ENCODE assay signal across 14 mouse cellular contexts in genomic region chr3:107964656-107965308, GRCm38 (mm10). TPM values are rescaled to one million over a fixed set of nuclear protein-coding genes. Genes with fewer than 3 reads are reported as not detected.
DNase-seq lines count a peak whose midpoint lies in the region; ATAC-seq and TF ChIP-seq lines count a peak whose summit lies in the region.
"Had no signal": no experiment of that assay in that cellular context is flagged by ENCODE, and none has a peak within 500 bp of the region (broad histone marks: within the 10 kb centered on the region; RNA-seq: fewer than 3 reads in every experiment).

No protein-coding gene starts in this region.

- H3K9me3 ChIP-seq in heart, embryonic 10.5 days = no peaks in the 10 kb centered on the region
- no peaks in the 10 kb centered on the region for H3K9me3 ChIP-seq in ES-E14 (ENCODE audit: control insufficient read depth, insufficient read depth, low read depth, low read length)
- H3K9me3 ChIP-seq: forebrain, embryonic 13.5 days; lung, embryonic 15.5 days had no signal

- H3K9ac ChIP-seq in ES-E14 (ENCODE audit: insufficient read depth, low read depth, low read length, poor library complexity, severe bottlenecking) = no peak overlapping the region
- H3K9ac ChIP-seq: forebrain, embryonic 13.5 days; lung, embryonic 15.5 days had no signal

- in situ Hi-C loops in ES-E14 (cut with MboI; ENCODE audit: low sequenced_read_pairs in 2 of 2, unreplicated experiment in 2 of 2) = no loop called here

- ATAC-seq in activated CD4-positive, CD25-positive, alpha-beta regulatory T cell, adult 4 months = no peak
- ATAC-seq: forebrain, embryonic 13.5 days; Patski had no signal

- 52% methylated on average over 5 of the region's 5 CpGs for WGBS in heart, embryonic 10.5 days
- WGBS in macrophage (ENCODE audit: missing documents) = 53% methylated on average over 5 of the region's 5 CpGs

- H3K27ac ChIP-seq in heart, embryonic 10.5 days = peak overlapping the region; percentile 65
- H3K27ac ChIP-seq in ES-E14 (ENCODE audit: insufficient read depth, low read depth, low read length, poor library complexity, severe bottlenecking) (peak overlapping the region; percentile 57), macrophage (peak overlapping the region; percentile 27)
- H3K27ac ChIP-seq: forebrain, embryonic 13.5 days; lung, embryonic 15.5 days had no signal

- intact Hi-C loops in heart, postnatal 10 days (cut with DNase I) = no loop called here

- H3K36me3 ChIP-seq in heart, embryonic 10.5 days = no peaks in the 10 kb centered on the region
- H3K36me3 ChIP-seq in ES-E14 (ENCODE audit: control insufficient read depth, insufficient read depth, low read length, poor library complexity, severe bottlenecking) = no peaks in the 10 kb centered on the region
- no peaks in the 10 kb centered on the region for H3K36me3 ChIP-seq in macrophage (ENCODE audit: inconsistent target)
- H3K36me3 ChIP-seq: lung, embryonic 15.5 days had no signal

- H3K27me3 ChIP-seq in heart, embryonic 10.5 days (ENCODE audit: insufficient read depth, poor library complexity, severe bottlenecking) = no peaks in the 10 kb centered on the region; the same call in 1 of the 2 replicates
- H3K27me3 ChIP-seq: forebrain, embryonic 13.5 days; lung, embryonic 15.5 days; Patski had no signal

- no peak overlapping the region for H3K4me3 ChIP-seq in heart, embryonic 10.5 days
- H3K4me3 ChIP-seq in ES-E14 (ENCODE audit: insufficient read depth in 1 of 2, low read depth in 1 of 2, low read length in 2 of 2, poor library complexity in 1 of 2, severe bottlenecking in 1 of 2) (no peak overlapping the region), macrophage (ENCODE audit: inconsistent target) (no peak overlapping the region)
- H3K4me3 ChIP-seq: forebrain, embryonic 13.5 days; lung, embryonic 15.5 days had no signal

- H3K4me1 ChIP-seq in heart, embryonic 10.5 days = peaks cover 16% of the 10 kb centered on the region
- peaks cover 9 to 32% of the 10 kb centered on the region in 2 experiments for H3K4me1 ChIP-seq in ES-E14 (ENCODE audit: control insufficient read depth in 2 of 2, insufficient read depth in 2 of 2, low read length in 2 of 2, poor library complexity in 1 of 2)

- no peak for DNase-seq in heart, embryonic 10.5 days (ENCODE audit: low spot score)
- no peak for DNase-seq in heart, postnatal 10 days
- DNase-seq in ES-E14 (ENCODE audit: low read depth, low spot score) = no peak
- peak; percentile 17 for DNase-seq in c-Kit-positive CD71-positive TER-119-negative erythroid progenitor cells, embryonic 14.5 days (ENCODE audit: low read depth)
- no peak for DNase-seq in testis, postnatal 14 days (ENCODE audit: low spot score)
- no peak for DNase-seq in T-cell, adult 2 months (ENCODE audit: low spot score)
- DNase-seq: cerebellum, postnatal 36 days had no signal

- H3K79me2 ChIP-seq in macrophage (ENCODE audit: inconsistent target) = no peaks in the 10 kb centered on the region

TF ChIP-seq in ES-E14, 5 proteins besides CTCF, POLR2A, EP300 and RAD21:
- TF ChIP-seq ZNF384 (IDR thresholded peaks at IDR 0.05; ENCODE audit: low read depth, low read length) = no peak
- no peak for TF ChIP-seq HCFC1 (IDR thresholded peaks at IDR 0.05; ENCODE audit: borderline replicate concordance, insufficient read depth, low read length)
- no peak for TF ChIP-seq ZC3H11A (IDR thresholded peaks at IDR 0.05; ENCODE audit: borderline replicate concordance, low read depth, low read length)
- TF ChIP-seq CHD2 (IDR thresholded peaks at IDR 0.05; ENCODE audit: low read depth, low read length) = no peak
- TF ChIP-seq MAFK (IDR thresholded peaks at IDR 0.05; ENCODE audit: insufficient read depth, low read depth, low read length) = peak; percentile 84

RNA-seq across cellular contexts. Expression of gene Gstm3, which starts 4.3 kb away (rescaled TPM):
- polyA plus RNA-seq in heart, embryonic 10.5 days (2016; fragmentation: Nextera tagmentation; extraction: Ambion mirVana) = 1.2 TPM in 1 of 2 replicates, not detected in the other
- not detected for total RNA-seq in heart, postnatal 10 days (2021)
- 0.74 TPM in 1 of 2 replicates, not detected in the other for total RNA-seq in ES-E14 (2012; rRNA removed)
- total RNA-seq in macrophage (2018; cell fraction: chromatin; rRNA removed) = not detected
- total RNA-seq in macrophage (2018; cell fraction: cytosol; rRNA removed) = not detected
- total RNA-seq in macrophage (2018; cell fraction: nucleus; rRNA removed) = not detected
- not detected in 3 replicates for polyA plus RNA-seq in macrophage (2018)
- polyA plus RNA-seq in activated CD4-positive, CD25-positive, alpha-beta regulatory T cell, adult 4 months (2017; shearing (Covaris generic)) = not detected
- total RNA-seq: neutrophil, adult 5-6 weeks had no signal
- polyA plus RNA-seq: hindbrain, embryonic 11.5 days; Patski had no signal

RNA-seq across cellular contexts. Expression of gene Gstm6, which starts 21.2 kb away (rescaled TPM):
- polyA plus RNA-seq in heart, embryonic 10.5 days (2016; fragmentation: Nextera tagmentation; extraction: Ambion mirVana) = 9.5 and 10.6 TPM in 2 replicates
- total RNA-seq in heart, postnatal 10 days (2021) = 1 to 10 TPM in 1 of 2 experiments, under 1 TPM in 1; 0.87 to 1.4 TPM
- total RNA-seq in ES-E14 (2012; rRNA removed) = 0.98 and 1.3 TPM in 2 replicates
- not detected for total RNA-seq in macrophage (2018; cell fraction: chromatin; rRNA removed)
- under 1 TPM in 1 of 26 experiments, not detected in 25; 0.10 TPM for total RNA-seq in macrophage (2018; cell fraction: cytosol; rRNA removed)
- total RNA-seq in macrophage (2018; cell fraction: nucleus; rRNA removed) = not detected
- polyA plus RNA-seq in macrophage (2018) = not detected in 3 replicates
- not detected for polyA plus RNA-seq in activated CD4-positive, CD25-positive, alpha-beta regulatory T cell, adult 4 months (2017; shearing (Covaris generic))
- total RNA-seq: neutrophil, adult 5-6 weeks had no signal

RNA-seq across cellular contexts. Expression of gene Gstm2, which starts 21.5 kb away (rescaled TPM):
- polyA plus RNA-seq in heart, embryonic 10.5 days (2016; fragmentation: Nextera tagmentation; extraction: Ambion mirVana) = 46.9 and 47.2 TPM in 2 replicates
- total RNA-seq in heart, postnatal 10 days (2021) = 10 to 100 TPM; 44.3 to 45.6 TPM
- total RNA-seq in ES-E14 (2012; rRNA removed) = 9.1 and 11.6 TPM in 2 replicates
- 10 to 100 TPM in 1 of 26 experiments, 1 to 10 TPM in 12, under 1 TPM in 6, not detected in 7; 0.78 to 10.9 (median 1.7) TPM for total RNA-seq in macrophage (2018; cell fraction: chromatin; rRNA removed)
- 1 to 10 TPM; 2.1 to 6.9 (median 3.3) TPM for total RNA-seq in macrophage (2018; cell fraction: cytosol; rRNA removed)
- total RNA-seq in macrophage (2018; cell fraction: nucleus; rRNA removed) = 1 to 10 TPM in 14 of 26 experiments, under 1 TPM in 7, not detected in 5; 0.40 to 4.0 (median 1.4) TPM
- polyA plus RNA-seq in macrophage (2018) = 5.8 to 12.2 TPM (median 10.0 TPM) in 3 replicates
- not detected for polyA plus RNA-seq in activated CD4-positive, CD25-positive, alpha-beta regulatory T cell, adult 4 months (2017; shearing (Covaris generic))
- total RNA-seq: neutrophil, adult 5-6 weeks had no signal

RNA-seq across cellular contexts. Expression of gene Gstm7, which starts 33.2 kb away (rescaled TPM):
- polyA plus RNA-seq in heart, embryonic 10.5 days (2016; fragmentation: Nextera tagmentation; extraction: Ambion mirVana) = 14.1 and 16.1 TPM in 2 replicates
- 10 to 100 TPM; 17.3 to 19.7 TPM for total RNA-seq in heart, postnatal 10 days (2021)
- total RNA-seq in ES-E14 (2012; rRNA removed) = 1.2 and 1.6 TPM in 2 replicates
- total RNA-seq in macrophage (2018; cell fraction: chromatin; rRNA removed) = 1 to 10 TPM in 1 of 26 experiments, not detected in 25; 1.6 TPM
- total RNA-seq in macrophage (2018; cell fraction: cytosol; rRNA removed) = under 1 TPM in 24 of 26 experiments, not detected in 2; 0.14 to 0.67 (median 0.27) TPM
- total RNA-seq in macrophage (2018; cell fraction: nucleus; rRNA removed) = 1 to 10 TPM in 1 of 26 experiments, not detected in 25; 1.7 TPM
- 0.27 to 0.37 TPM in 2 of 3 replicates, not detected in the other for polyA plus RNA-seq in macrophage (2018)
- under 1 TPM in 1 of 2 experiments, not detected in 1; 0.94 TPM for polyA plus RNA-seq in activated CD4-positive, CD25-positive, alpha-beta regulatory T cell, adult 4 months (2017; shearing (Covaris generic))
- total RNA-seq: neutrophil, adult 5-6 weeks had no signal

RNA-seq across cellular contexts. Expression of gene Gstm1, which starts 53.0 kb away (rescaled TPM):
- polyA plus RNA-seq in heart, embryonic 10.5 days (2016; fragmentation: Nextera tagmentation; extraction: Ambion mirVana) = 30.1 and 62.2 TPM in 2 replicates
- total RNA-seq in heart, postnatal 10 days (2021) = 10 to 100 TPM; 61.4 to 76.3 TPM
- total RNA-seq in ES-E14 (2012; rRNA removed) = 7.1 and 7.9 TPM in 2 replicates
- 100 to 1,000 TPM in 2 of 26 experiments, 10 to 100 TPM in 24; 10.9 to 109 (median 29.8) TPM for total RNA-seq in macrophage (2018; cell fraction: chromatin; rRNA removed)
- 100 to 1,000 TPM; 178 to 448 (median 339) TPM for total RNA-seq in macrophage (2018; cell fraction: cytosol; rRNA removed)
- 100 to 1,000 TPM in 8 of 26 experiments, 10 to 100 TPM in 18; 37.5 to 185 (median 74.8) TPM for total RNA-seq in macrophage (2018; cell fraction: nucleus; rRNA removed)
- polyA plus RNA-seq in macrophage (2018) = 150 to 391 TPM (median 384 TPM) in 3 replicates
- polyA plus RNA-seq in activated CD4-positive, CD25-positive, alpha-beta regulatory T cell, adult 4 months (2017; shearing (Covaris generic)) = 1 to 10 TPM; 1.2 to 1.4 TPM

Comparison
In these comparisons a context has a peak if more than half of its experiments do, and no peak if none do; other contexts are left out.
1. RNA of gene Gstm6, which starts 21.2 kb away (polyA plus RNA-seq): 9.5 to 10.6 TPM in heart, embryonic 10.5 days; not detected in macrophage and not detected in activated CD4-positive, CD25-positive, alpha-beta regulatory T cell, adult 4 months; every median in the first group is over 10 times any median in the second.
2. Peak in every context shown above with its lines, with median percentiles within 50 percentile points of each other: H3K27ac ChIP-seq.